Mouse (Mus musculus): Measurements from ENCODE around the gene Ranbp6. TPM values are rescaled to one million over a fixed set of nuclear protein-coding genes. Genes with fewer than 3 reads are reported as not detected.
A peak's percentile ranks its signal among the peaks of the same experiment; 100 is the strongest.

Gene Ranbp6
- total RNA-seq (2022), result 10 to 100 TPM; 12.7 to 15.3 (median 14.1) TPM

GRCm38 (mm10) chr19:29812581-29813460 is at the start of gene Ranbp6:
Gene Ranbp6 (minus strand): TSS chr19:29812974.
- DNase-seq (ENCODE audit: low spot score), result peak; percentile 88

GRCm38 (mm10) chr19:29860816-29861215 is 48.0 kb upstream of the Ranbp6 start:
- DNase-seq (ENCODE audit: low spot score), result no peak

- no peak for DNase-seq (ENCODE audit: low spot score)
These were observed 44.5 kb upstream of the Ranbp6 start for GRCm38 (mm10) chr19:29857267-29857666.

GRCm38 (mm10) chr19:29853711-29854110 is 40.9 kb upstream of the Ranbp6 start:
- DNase-seq (ENCODE audit: low spot score), result no peak

- DNase-seq (ENCODE audit: low spot score), result no peak
These were observed 38.4 kb upstream of the Ranbp6 start for GRCm38 (mm10) chr19:29851036-29851690.

- no peak for DNase-seq (ENCODE audit: low spot score)
These were observed 37.3 kb upstream of the Ranbp6 start for GRCm38 (mm10) chr19:29849924-29850551.

GRCm38 (mm10) chr19:29844036-29844661 is 31.4 kb upstream of the Ranbp6 start:
- no peak for DNase-seq (ENCODE audit: low spot score)

GRCm38 (mm10) chr19:29843641-29844035 is 30.9 kb upstream of the Ranbp6 start:
- DNase-seq (ENCODE audit: low spot score), result no peak

GRCm38 (mm10) chr19:29842973-29843372 is 30.2 kb upstream of the Ranbp6 start:
- DNase-seq (ENCODE audit: low spot score), result no peak

GRCm38 (mm10) chr19:29840642-29841041 is 27.9 kb upstream of the Ranbp6 start:
- peak; percentile 36 for DNase-seq (ENCODE audit: low spot score)

GRCm38 (mm10) chr19:29838636-29839135 is 25.9 kb upstream of the Ranbp6 start:
- DNase-seq (ENCODE audit: low spot score), result peak; percentile 9

- DNase-seq (ENCODE audit: low spot score), result no peak
These were observed 25.4 kb upstream of the Ranbp6 start for GRCm38 (mm10) chr19:29838171-29838570.

- no peak for DNase-seq (ENCODE audit: low spot score)
These were observed 22.7 kb upstream of the Ranbp6 start for GRCm38 (mm10) chr19:29835364-29836034.

GRCm38 (mm10) chr19:29830911-29831310 is 18.1 kb upstream of the Ranbp6 start:
- DNase-seq (ENCODE audit: low spot score), result no peak

- no peak for DNase-seq (ENCODE audit: low spot score)
These were observed 15.8 kb upstream of the Ranbp6 start for GRCm38 (mm10) chr19:29828558-29828957.

GRCm38 (mm10) chr19:29826686-29827085 is 13.9 kb upstream of the Ranbp6 start:
- DNase-seq (ENCODE audit: low spot score), result no peak

GRCm38 (mm10) chr19:29825003-29825402 is 12.2 kb upstream of the Ranbp6 start:
- DNase-seq (ENCODE audit: low spot score), result no peak

GRCm38 (mm10) chr19:29824034-29824700 is 11.4 kb upstream of the Ranbp6 start:
- DNase-seq (ENCODE audit: low spot score), result peak; percentile 45

GRCm38 (mm10) chr19:29823456-29824010 is 10.8 kb upstream of the Ranbp6 start:
- DNase-seq (ENCODE audit: low spot score), result no peak

- DNase-seq (ENCODE audit: low spot score), result peak; percentile 49
These were observed 8.2 kb upstream of the Ranbp6 start for GRCm38 (mm10) chr19:29820966-29821365.

Measured in heart, adult 8-10 months (tissue).